Mouse (Mus musculus) thymus, adult 2 months (tissue): ENCODE measurements at regions not wholly inside any gene's neighbourhood (a gene's known extent, or its start where the extent isn't known, plus 50 kb on each side); places are given as distances from the start of the nearest gene placed in this dataset.

Experiments
- DNase-seq: peaks from one replicate; pipeline ENCODE4 v3.0.0; 2021
- H3K27ac ChIP-seq: fragments of 200-500 bp; 2 replicates; pipeline ENCODE4 v1.5.1; 2012; ENCODE audit warnings: low read length, control low read depth; ENCODE audit not compliant: control insufficient read depth, insufficient read depth
- H3K27me3 ChIP-seq: fragments of 200-500 bp; 2 replicates; pipeline ENCODE4 v1.6.1; 2012; ENCODE audit warnings: mild to moderate bottlenecking, low read length, moderate library complexity, mixed read lengths; ENCODE audit not compliant: control insufficient read depth, insufficient read depth
- H3K36me3 ChIP-seq: fragments of 200-500 bp; 2 replicates; pipeline ENCODE4 v1.6.1; 2012; ENCODE audit warnings: mild to moderate bottlenecking, low read length, moderate library complexity; ENCODE audit not compliant: control insufficient read depth, insufficient read depth
- H3K4me1 ChIP-seq: fragments of 200-500 bp; replicated peaks from 2 replicates; pipeline ENCODE4 v1.6.1; 2012; ENCODE audit warnings: low read length; ENCODE audit not compliant: control insufficient read depth, insufficient read depth
- H3K4me3 ChIP-seq: fragments of 200-500 bp; 2 replicates; pipeline ENCODE4 v1.5.1; 2012; ENCODE audit warnings: mild to moderate bottlenecking, low read length, control low read depth, moderate library complexity; ENCODE audit not compliant: control insufficient read depth, insufficient read depth
- CTCF ChIP-seq: fragments of 200-500 bp; IDR thresholded peaks from 2 replicates; pipeline ENCODE4 v1.5.1; 2012; ENCODE audit warnings: mild to moderate bottlenecking, control low read depth, low read length, moderate library complexity, borderline replicate concordance; ENCODE audit not compliant: control insufficient read depth, poor library complexity, insufficient read depth; ENCODE audit errors: extremely low read depth
- POLR2A ChIP-seq: fragments of 200-500 bp; IDR thresholded peaks from 2 replicates; pipeline ENCODE4 v1.6.1; 2012; ENCODE audit warnings: mild to moderate bottlenecking, low read length, control low read depth, moderate library complexity; ENCODE audit not compliant: control insufficient read depth, poor library complexity, insufficient read depth; ENCODE audit errors: extremely low read depth
- WGBS: fragments of 180-500 bp; shearing (Covaris S2); methylation state at CpG from one replicate; pipeline ENCODE4 v1.1.7; 2018; 5-methylcytosine and 5-hydroxymethylcytosine counted together

GRCm38 (mm10) chr14:120660321-120660781 lies 182.1 kb downstream of the Rap2a start:
- no peaks in the 10 kb centered on the region for H3K4me1 ChIP-seq
- no peak for TF ChIP-seq CTCF
- TF ChIP-seq POLR2A: no peak

DNA sequence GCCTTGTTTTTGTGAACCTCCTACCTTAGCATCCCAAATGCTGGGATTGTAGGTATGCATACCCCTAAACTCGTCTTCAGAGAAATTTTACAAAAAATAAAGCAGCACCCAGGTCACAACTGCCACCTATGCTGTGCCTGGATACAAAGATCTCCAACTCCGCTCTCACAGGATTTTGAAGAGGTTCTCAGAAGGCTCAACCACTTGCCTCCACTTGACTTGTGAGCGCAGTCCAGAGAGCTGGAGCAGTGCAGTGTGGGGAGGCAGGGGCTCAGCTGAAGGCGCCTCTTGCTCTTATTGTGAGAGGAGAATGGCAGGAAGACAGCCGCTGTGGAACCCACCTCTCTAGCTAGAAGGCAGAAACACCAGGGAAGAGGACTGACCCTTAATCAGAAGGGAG lies 182.9 kb downstream of the Rap2a start:
- H3K27me3 ChIP-seq: no peaks in the 10 kb centered on the region
- no peak for TF ChIP-seq POLR2A
- no peak for TF ChIP-seq CTCF
- WGBS: 88% methylated on average over 5 of the region's 5 CpGs
- no peaks in the 10 kb centered on the region for H3K4me1 ChIP-seq
- H3K4me3 ChIP-seq: no peak overlapping the region
- H3K27ac ChIP-seq: no peak overlapping the region
- H3K36me3 ChIP-seq: no peaks in the 10 kb centered on the region
- no peak for DNase-seq

More at GRCm38 (mm10) chr14:120660321-120660781, 182.1 kb downstream of the Rap2a start:
- Histone ChIP-seq H3K27ac (no peak overlapping the region), H3K36me3 (no peaks in the 10 kb centered on the region), H3K4me3 (no peak overlapping the region), H3K27me3 (no peaks in the 10 kb centered on the region)
- 83% methylated on average over 6 of the region's 6 CpGs for WGBS
- DNase-seq: no peak

DNA sequence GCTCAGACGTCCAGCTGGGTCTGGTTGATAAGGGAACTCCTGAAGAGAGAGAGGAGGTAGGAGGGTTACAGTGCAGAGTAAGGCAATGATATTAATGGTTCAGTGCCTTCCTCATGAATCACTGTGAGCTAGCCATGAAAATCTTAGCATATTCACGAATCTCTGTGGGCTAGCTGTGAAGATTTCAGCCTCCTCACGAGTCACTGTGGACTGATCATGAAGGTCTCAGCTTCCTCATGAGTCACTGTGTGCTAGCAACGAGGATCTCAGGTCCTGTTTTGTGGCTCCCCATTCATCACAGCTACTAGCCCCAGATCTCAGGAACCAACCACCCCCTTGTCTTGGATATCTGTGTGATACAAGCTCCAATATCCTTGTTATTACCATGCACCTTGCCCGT lies 191.4 kb downstream of the Rap2a start:
- H3K4me1 ChIP-seq: no peaks in the 10 kb centered on the region
- no peaks in the 10 kb centered on the region for H3K27me3 ChIP-seq
- WGBS: 78% methylated on average over 5 of the region's 5 CpGs
- H3K27ac ChIP-seq: no peak overlapping the region
- DNase-seq: no peak
- TF ChIP-seq POLR2A: no peak
- no peak for TF ChIP-seq CTCF
- no peaks in the 10 kb centered on the region for H3K36me3 ChIP-seq
- H3K4me3 ChIP-seq: no peak overlapping the region

DNA sequence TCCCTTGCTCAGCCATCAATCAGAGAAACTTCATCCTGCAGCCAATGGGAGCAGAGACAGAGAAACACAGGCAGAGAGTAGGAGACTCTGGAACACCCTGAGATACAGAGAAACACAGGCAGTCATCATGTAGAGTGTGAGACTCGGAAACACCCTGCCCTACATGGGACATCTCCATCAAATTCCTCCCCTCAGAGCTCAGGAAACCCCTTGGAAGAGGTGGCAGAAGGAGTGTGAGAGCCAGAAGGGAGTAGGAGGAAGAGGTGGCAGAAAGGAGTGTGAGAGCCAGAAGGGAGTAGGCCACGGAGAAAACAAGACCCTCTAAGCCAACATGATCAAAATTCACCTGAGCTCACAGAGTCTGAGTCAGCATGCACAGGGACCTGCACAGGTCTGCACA lies 197.5 kb downstream of the Rap2a start:
- Histone ChIP-seq H3K27ac (no peak overlapping the region), H3K27me3 (no peaks in the 10 kb centered on the region), H3K4me1 (no peaks in the 10 kb centered on the region), H3K4me3 (no peak overlapping the region), H3K36me3 (no peaks in the 10 kb centered on the region)
- DNase-seq: no peak
- no peak for TF ChIP-seq POLR2A
- TF ChIP-seq CTCF: no peak
- 94% methylated on average over 2 of the region's 2 CpGs for WGBS

- no peak for DNase-seq
- Histone ChIP-seq H3K27ac (no peak overlapping the region), H3K4me3 (no peak overlapping the region), H3K36me3 (no peaks in the 10 kb centered on the region), H3K27me3 (no peaks in the 10 kb centered on the region), H3K4me1 (no peaks in the 10 kb centered on the region)
- no peak for TF ChIP-seq POLR2A
- 78% methylated on average over 9 of the region's 9 CpGs for WGBS
Measured at GRCm38 (mm10) chr14:120678533-120678932, 200.3 kb downstream of the Rap2a start.

GRCm38 (mm10) chr14:120679072-120679471 lies 200.8 kb downstream of the Rap2a start:
- H3K4me1 ChIP-seq: no peaks in the 10 kb centered on the region
- H3K27me3 ChIP-seq: no peaks in the 10 kb centered on the region
- 80% methylated on average over 2 of the region's 2 CpGs for WGBS
- no peak for TF ChIP-seq POLR2A
- TF ChIP-seq CTCF: no peak
- no peak overlapping the region for H3K4me3 ChIP-seq
- no peak for DNase-seq
- H3K36me3 ChIP-seq: no peaks in the 10 kb centered on the region
- no peak overlapping the region for H3K27ac ChIP-seq

DNA sequence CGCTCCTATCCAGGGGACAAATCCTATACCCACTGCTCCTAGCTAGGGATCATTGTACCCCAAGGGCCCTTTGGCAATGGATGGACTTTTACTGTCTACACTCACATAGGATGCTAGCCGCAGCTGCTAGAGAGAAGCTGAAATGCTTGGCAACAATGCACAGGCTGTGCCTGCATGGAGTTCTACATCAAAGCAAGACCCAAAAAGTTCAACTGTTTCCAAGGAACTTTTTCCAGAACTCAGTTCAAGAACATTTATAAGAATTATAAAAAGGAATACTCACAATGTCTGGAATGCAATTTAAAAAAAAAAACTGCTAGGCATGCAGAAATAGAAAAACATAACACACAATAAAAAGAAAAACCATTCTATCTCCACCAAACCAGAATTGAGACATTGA lies 202.0 kb downstream of the Rap2a start:
- no peak for TF ChIP-seq POLR2A
- no peak for TF ChIP-seq CTCF
- no peak overlapping the region for H3K4me3 ChIP-seq
- H3K4me1 ChIP-seq: no peaks in the 10 kb centered on the region
- DNase-seq: no peak
- no peaks in the 10 kb centered on the region for H3K36me3 ChIP-seq
- no peaks in the 10 kb centered on the region for H3K27me3 ChIP-seq
- 100% methylated on average over 2 of the region's 2 CpGs for WGBS
- H3K27ac ChIP-seq: no peak overlapping the region
